Mouse (Mus musculus) cortical plate, adult 2 months (tissue): ENCODE results near the gene Fbxw8. TPM values are rescaled to one million over a fixed set of nuclear protein-coding genes. Genes with fewer than 3 reads are reported as not detected.

ENCODE experiments used
- H3K27ac ChIP-seq: fragments of 200-500 bp; 2 replicates; pipeline ENCODE4 v1.5.1; 2012; ENCODE audit warnings: low read length, control low read depth, inconsistent platforms; ENCODE audit not compliant: insufficient read depth
- H3K4me1 ChIP-seq: fragments of 200-500 bp; 2 replicates; pipeline ENCODE4 v1.6.1; 2011; ENCODE audit warnings: low read length; ENCODE audit not compliant: control insufficient read depth, insufficient read depth
- H3K4me3 ChIP-seq: fragments of 200-500 bp; 2 replicates; pipeline ENCODE4 v1.5.1; 2011; ENCODE audit warnings: mild to moderate bottlenecking, low read length, control low read depth; ENCODE audit not compliant: insufficient read depth
- CTCF ChIP-seq: fragments of 200-500 bp; IDR thresholded peaks from 2 replicates; pipeline ENCODE4 v1.5.1; 2011; ENCODE audit warnings: mild to moderate bottlenecking, control low read depth, low read length; ENCODE audit not compliant: insufficient read depth; ENCODE audit errors: extremely low read depth
- POLR2A ChIP-seq: fragments of 200-500 bp; IDR thresholded peaks from 2 replicates; pipeline ENCODE4 v1.6.1; 2011; ENCODE audit warnings: mild to moderate bottlenecking, low read length, control low read depth; ENCODE audit not compliant: insufficient read depth; ENCODE audit errors: extremely low read depth
- polyA plus RNA-seq: library from polyadenylated mRNA; depleted of rRNA; stranded (reverse); fragments of >200 nt; gene quantifications from 2 replicates; pipeline ENCODE4 v1.2.3, GENCODE M21; 2012

The Fbxw8 gene
- polyA plus RNA-seq, 1 experiment = 31.8 TPM

- no peak overlapping the region for H3K27ac ChIP-seq
- H3K4me1 ChIP-seq = peaks cover 1% of the 10 kb centered on the region; the same call in 1 of the 2 replicates
- H3K4me3 ChIP-seq = no peak overlapping the region
- no peak for TF ChIP-seq POLR2A
- no peak for TF ChIP-seq CTCF
Observed at GRCm38 (mm10) chr5:118174310-118175009, 19.2 kb upstream of the Fbxw8 start.

DNA sequence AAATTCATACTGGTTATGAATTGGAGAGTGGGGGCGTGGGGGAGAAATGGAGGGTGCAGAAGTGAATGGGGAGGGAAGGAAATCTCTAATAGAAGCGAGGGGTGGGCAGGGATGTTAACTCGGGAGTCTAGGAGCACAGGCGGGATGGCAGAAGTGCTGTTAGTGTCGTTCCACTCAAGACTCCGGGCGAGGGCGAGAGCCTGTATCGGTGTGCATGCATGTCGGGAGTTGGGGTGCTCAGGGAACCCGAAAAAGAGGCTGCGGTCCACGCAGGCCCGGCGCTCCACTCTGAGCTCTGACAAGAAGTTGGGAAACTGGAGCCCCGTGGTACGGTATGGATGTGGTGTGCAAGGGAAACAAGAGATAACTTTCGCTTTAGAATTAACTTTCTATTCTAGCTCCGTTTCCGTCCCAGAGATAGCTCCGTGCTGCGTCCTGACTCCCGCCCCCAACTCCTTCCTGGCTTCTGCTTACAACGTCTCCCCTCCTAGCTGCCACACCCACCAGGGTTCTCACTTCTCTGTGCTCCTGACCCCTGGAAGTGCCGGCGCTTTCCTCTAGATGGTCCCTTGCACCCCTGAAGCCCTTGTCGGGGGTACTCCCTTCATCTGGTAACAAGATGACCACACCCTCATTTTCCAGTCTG, 16.9 kb upstream of the Fbxw8 start:
- Histone ChIP-seq H3K27ac (no peak overlapping the region), H3K4me1 (peaks cover 1% of the 10 kb centered on the region; the same call in 1 of the 2 replicates), H3K4me3 (peak overlapping the region; percentile 39)
- TF ChIP-seq POLR2A = no peak
- TF ChIP-seq CTCF = no peak

DNA sequence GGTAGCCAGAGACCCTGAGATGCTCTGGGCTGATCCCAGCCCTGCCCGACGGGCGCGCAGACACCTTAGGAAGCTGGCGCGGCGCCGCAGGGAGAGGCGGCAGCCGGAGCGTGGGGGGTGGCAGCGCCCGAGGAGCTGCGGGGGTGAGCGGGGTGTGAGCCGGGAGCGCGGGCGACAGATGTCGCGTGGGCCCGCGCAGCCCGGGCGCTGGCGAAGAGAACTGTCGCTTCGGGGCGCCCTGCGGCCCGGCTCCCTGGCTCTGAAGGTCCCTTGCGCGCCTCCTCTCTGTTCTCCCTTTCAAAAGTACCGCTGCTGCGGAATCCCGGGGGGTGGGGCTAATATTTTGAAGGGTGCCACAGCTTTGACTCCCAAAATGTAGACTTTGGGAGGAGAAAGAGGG, 16.4 kb upstream of the Fbxw8 start:
- H3K27ac ChIP-seq = no peak overlapping the region
- H3K4me1 ChIP-seq = peaks cover 1% of the 10 kb centered on the region; the same call in 1 of the 2 replicates
- H3K4me3 ChIP-seq = peak overlapping the region; percentile 39
- TF ChIP-seq POLR2A = no peak

DNA sequence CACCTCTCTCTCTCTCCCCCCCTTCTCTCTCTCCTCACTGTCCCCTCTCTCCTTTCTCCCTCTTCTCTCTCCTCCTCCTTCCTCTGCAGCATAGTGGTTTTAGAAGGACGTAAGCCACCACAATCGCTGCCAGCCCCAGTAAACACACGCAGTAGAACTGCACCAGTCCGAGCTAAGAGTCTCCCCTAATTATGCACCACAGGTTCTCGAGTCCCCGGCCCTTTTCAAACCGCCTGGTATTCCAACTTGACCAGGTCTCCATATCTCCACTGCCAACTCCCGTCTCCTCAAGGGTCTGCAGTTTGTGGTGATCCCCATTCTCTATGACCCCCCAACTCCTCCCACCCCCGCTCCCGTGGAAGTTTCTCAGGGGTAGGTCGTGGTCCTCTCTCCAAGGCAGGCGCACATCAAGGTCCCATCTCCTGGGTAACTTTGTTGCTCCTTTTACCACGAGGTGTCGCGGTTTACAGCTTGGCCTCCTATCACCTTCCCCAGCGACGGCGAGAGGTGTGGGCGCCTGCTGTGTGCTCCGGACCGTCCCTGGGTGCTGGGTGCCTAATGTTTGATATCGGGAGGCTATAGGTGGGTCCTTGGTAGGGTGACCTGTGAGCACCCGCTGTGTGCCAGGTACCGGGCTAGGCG, 15.7 kb upstream of the Fbxw8 start:
- H3K4me1 ChIP-seq = peaks cover 1% of the 10 kb centered on the region; the same call in 1 of the 2 replicates
- H3K4me3 ChIP-seq = peak overlapping the region; percentile 39
- TF ChIP-seq CTCF = 0 out of 2 replicates have a peak, but pooled peaks have one; percentile 3
- no peak for TF ChIP-seq POLR2A
- no peak overlapping the region for H3K27ac ChIP-seq

DNA sequence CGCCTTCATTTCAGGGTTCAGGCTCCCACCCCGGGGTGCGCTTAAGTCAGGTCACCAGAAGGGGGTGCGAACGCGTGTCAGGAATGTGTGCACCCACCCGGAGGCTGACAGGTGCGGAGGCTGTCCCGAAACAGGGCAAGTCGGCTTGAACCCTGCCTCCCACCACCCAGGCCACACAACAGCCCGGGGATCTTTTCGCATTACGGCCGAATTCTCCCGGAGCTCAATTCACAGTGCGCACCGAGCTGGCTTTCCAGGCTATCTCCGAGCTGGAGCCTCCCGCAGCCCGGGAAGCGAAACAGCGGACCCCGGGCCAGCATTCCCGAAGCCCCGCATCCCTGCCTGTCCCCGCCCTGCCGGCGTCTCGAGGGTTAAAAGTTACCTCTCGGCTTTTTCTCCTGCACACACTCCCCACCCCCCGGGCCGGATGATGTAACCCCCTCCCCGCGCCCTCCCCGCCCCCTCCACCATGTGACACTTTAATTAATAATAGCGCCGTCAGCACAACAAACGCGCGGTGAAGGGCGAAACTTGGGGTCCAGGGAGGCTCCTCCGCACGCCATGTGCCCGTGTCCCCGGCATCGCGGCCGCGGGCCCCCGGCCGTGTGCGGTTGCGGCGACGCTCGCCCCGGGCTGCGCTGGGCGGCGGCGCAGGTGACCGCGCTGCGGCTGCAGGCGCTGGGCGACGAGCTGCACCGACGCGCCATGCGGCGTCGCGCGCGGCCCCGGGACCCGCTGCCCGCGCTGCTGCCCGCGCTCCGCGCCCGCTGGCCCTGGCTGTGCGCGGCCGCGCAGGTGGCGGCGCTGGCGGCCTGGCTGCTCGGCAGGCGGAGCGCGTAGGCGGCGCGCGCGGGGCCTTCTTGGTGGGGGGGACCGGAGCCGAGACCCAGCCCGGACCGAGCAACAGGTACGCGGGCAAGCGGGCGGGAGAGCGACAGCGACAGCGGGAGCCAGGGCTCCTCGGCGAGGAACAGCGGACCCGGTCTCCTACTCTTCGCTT, 14.3 kb upstream of the Fbxw8 start:
- peak overlapping the region; percentile 39 for H3K4me3 ChIP-seq
- peaks cover 1% of the 10 kb centered on the region; the same call in 1 of the 2 replicates for H3K4me1 ChIP-seq
- H3K27ac ChIP-seq = no peak overlapping the region
- no peak for TF ChIP-seq POLR2A
- no peak for TF ChIP-seq CTCF

DNA sequence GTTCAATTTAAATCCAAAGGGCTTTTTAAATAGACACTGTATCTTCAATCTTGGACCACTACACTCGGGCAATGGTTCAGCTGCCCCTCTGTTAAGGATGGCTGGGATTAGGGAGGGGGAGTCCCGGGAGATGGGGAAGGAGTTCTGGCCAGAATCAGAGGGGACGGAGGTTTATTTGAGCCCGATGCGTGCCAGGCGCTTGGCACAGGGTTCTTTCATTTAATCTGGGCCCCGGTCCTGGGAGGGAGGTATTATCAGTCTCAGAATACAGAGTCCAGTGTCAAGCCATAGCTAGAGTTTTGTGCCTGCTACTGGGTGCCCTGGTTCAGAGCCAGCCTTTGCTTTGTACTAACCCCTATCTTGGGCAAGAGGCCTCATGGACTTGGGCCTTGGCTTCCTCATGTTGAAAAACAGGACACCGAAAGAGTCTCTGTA, 12.3 kb upstream of the Fbxw8 start:
- no peak for TF ChIP-seq POLR2A
- TF ChIP-seq CTCF = no peak

DNA sequence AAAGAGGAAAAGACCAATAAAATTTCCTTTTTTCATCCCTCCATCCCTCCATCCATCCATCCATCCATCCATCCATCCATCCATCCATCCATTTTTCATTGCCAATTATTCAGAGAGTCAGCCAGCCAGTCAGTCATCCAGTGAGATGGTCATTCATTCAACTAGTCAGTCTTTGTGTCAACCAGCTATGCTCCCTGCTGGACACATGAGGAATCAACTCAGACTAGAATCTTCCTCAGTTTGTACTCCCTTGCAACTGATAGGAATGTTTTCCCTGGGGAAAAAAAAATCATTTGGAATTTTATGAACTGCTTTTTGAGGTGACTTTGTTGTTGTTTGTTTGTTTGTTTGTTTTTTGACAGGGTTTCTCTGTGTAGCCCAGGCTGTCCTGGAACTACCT, 10.2 kb upstream of the Fbxw8 start:
- TF ChIP-seq CTCF = no peak
- no peak for TF ChIP-seq POLR2A
- no peak overlapping the region for H3K4me3 ChIP-seq
- no peaks in the 10 kb centered on the region for H3K4me1 ChIP-seq
- H3K27ac ChIP-seq = no peak overlapping the region

More for the DNA sequence above, 12.3 kb upstream of the Fbxw8 start:
- Histone ChIP-seq H3K27ac (no peak overlapping the region), H3K4me3 (no peak overlapping the region), H3K4me1 (no peaks in the 10 kb centered on the region)

DNA sequence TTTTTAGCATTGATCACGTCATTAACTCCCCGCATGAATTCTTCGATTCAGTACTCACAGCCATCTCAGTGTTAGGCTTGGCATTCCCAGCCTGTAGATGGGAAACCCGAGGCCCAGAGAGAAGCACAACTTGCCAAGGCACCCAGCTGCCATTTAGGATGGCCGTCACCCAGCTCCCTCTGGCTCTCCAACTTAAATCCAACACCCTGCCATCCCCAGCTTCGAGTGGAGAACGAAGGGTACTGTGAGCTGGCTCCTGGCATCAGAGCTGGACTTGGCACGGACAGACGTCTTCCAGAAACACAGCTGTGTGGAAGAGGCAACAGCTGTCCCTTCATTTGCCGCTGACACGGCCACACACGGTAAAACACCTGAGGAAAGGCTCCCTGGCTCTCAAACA, 9.3 kb upstream of the Fbxw8 start, which contains the start of gene Hrk:
Gene Hrk (plus strand): TSS at position 68 of the 400 bp plus-strand sequence.
- no peak for TF ChIP-seq CTCF
- TF ChIP-seq POLR2A = no peak
- no peak within 1 kb of the TSS for H3K4me3 ChIP-seq
- H3K27ac ChIP-seq = no peak within 1 kb of the TSS
- H3K4me1 ChIP-seq = no peaks in the 10 kb centered on the region

DNA sequence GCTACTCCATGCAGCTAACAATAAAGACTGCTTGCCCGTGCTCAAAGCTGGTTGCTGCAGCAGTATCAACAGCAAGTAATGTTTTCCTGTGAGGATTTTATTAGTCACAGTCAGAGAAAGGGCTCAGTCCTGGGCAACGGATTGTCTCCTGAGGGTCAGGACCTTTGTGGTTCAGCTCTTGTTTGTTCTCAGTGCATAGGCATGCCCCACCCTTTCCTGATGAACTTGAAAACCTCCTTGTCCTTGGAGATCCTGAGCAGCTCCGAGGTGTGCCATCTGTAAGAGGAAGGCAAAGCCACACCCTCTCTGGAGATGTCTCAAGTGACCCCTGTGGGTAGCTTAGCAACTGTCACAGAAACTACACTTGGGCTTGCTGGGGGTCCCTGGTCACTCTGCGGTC, 5.4 kb upstream of the Fbxw8 start:
- H3K4me1 ChIP-seq = no peaks in the 10 kb centered on the region
- no peak overlapping the region for H3K27ac ChIP-seq
- H3K4me3 ChIP-seq = no peak overlapping the region
- TF ChIP-seq POLR2A (no peak), CTCF (no peak)
